Mouse (Mus musculus) liver, postnatal 0 days (tissue): ENCODE results near the gene Gbp6. TPM values are rescaled to one million over a fixed set of nuclear protein-coding genes. Genes with fewer than 3 reads are reported as not detected.
"Not testable (repeated sequence)": the region's sequence is repeated elsewhere in the genome, so short reads cannot be mapped to it uniquely, and the experiment has no call there.

ENCODE experiments used
- ATAC-seq: fragments of 200-750 bp; cut with Nextera tagmentation; 2 replicates; pipeline ENCODE4 v1.8.0; 2017; ENCODE audit warnings: mild to moderate bottlenecking, moderate library complexity
- DNase-seq: peaks from one replicate; pipeline ENCODE4 v3.0.0-alpha.2; 2016
- H3K27ac ChIP-seq: fragments of 300-500 bp; sonication (generic); 2 replicates; pipeline ENCODE4 v1.5.1; 2014; ENCODE audit warnings: antibody characterized with exemption, moderate library complexity, mild to moderate bottlenecking, low read depth
- H3K27me3 ChIP-seq: fragments of 300-500 bp; sonication (generic); 2 replicates; pipeline ENCODE4 v1.6.1; 2014; ENCODE audit warnings: low read length, control low read depth, mixed read lengths; ENCODE audit not compliant: insufficient read depth
- H3K36me3 ChIP-seq: fragments of 300-500 bp; sonication (generic); replicated peaks from 2 replicates; pipeline ENCODE4 v1.6.1; 2014; ENCODE audit warnings: mild to moderate bottlenecking, control low read depth, low read length, moderate library complexity, mixed read lengths; ENCODE audit not compliant: insufficient read depth
- H3K4me1 ChIP-seq: fragments of 300-500 bp; sonication (generic); 2 replicates; pipeline ENCODE4 v1.6.1; 2014; ENCODE audit warnings: antibody characterized with exemption, mild to moderate bottlenecking, control low read depth; ENCODE audit not compliant: insufficient read depth
- H3K4me2 ChIP-seq: fragments of 300-500 bp; sonication (generic); 2 replicates; pipeline ENCODE4 v1.6.1; 2014; ENCODE audit warnings: low read depth, mild to moderate bottlenecking, low read length, moderate library complexity, mixed read lengths
- H3K4me3 ChIP-seq: fragments of 300-500 bp; sonication (generic); 2 replicates; pipeline ENCODE4 v1.5.1; 2014; ENCODE audit warnings: low read depth, low read length
- H3K9ac ChIP-seq: fragments of 300-500 bp; sonication (generic); replicated peaks from 2 replicates; pipeline ENCODE4 v1.6.1; 2014; ENCODE audit warnings: mild to moderate bottlenecking, moderate library complexity
- H3K9me3 ChIP-seq: fragments of 300-500 bp; sonication (generic); 2 replicates; pipeline ENCODE4 v1.6.1; 2016; ENCODE audit warnings: mild to moderate bottlenecking, control low read depth, low read length, mixed read lengths
- CTCF ChIP-seq: sonication (generic); IDR thresholded peaks from 2 replicates; pipeline ENCODE4 v1.5.1; 2016; ENCODE audit warnings: antibody characterized with exemption, low read depth
- EP300 ChIP-seq: IDR thresholded peaks from 2 replicates; pipeline ENCODE4 v1.6.1; 2016; ENCODE audit warnings: antibody characterized with exemption, low read depth, mild to moderate bottlenecking
- WGBS: fragments of 180-500 bp; shearing (Covaris S2); extraction: QIAGEN DNeasy Blood & Tissue Kit; methylation state at CpG from one replicate; pipeline ENCODE4 v1.1.7; 2014; ENCODE audit not compliant: insufficient replicate concordance; 5-methylcytosine and 5-hydroxymethylcytosine counted together
- polyA plus RNA-seq: library from polyadenylated mRNA; unstranded; fragments of >200 nt; fragmentation: Nextera tagmentation; extraction: Ambion mirVana; gene quantifications from 2 replicates; pipeline ENCODE4 v1.2.1, GENCODE M21; 2015

Gene Gbp6
- polyA plus RNA-seq, 1 experiment from 2014 or later: 10.7 TPM

- H3K27me3 ChIP-seq: no peaks in the 10 kb centered on the region
- no peak overlapping the region for H3K9ac ChIP-seq
- H3K27ac ChIP-seq: no peak overlapping the region
- no peak overlapping the region for H3K4me3 ChIP-seq
- ATAC-seq (no peak), DNase-seq (no peak)
- no peak overlapping the region for H3K4me2 ChIP-seq
- 0 out of 2 replicates have a peak, but pooled peaks cover 2% of the 10 kb centered on the region for H3K9me3 ChIP-seq
- H3K4me1 ChIP-seq: 0 out of 2 replicates have a peak, but pooled peaks cover 6% of the 10 kb centered on the region
- TF ChIP-seq EP300 (no peak), CTCF (no peak)
- WGBS: 73% methylated on average over 1 of the region's 1 CpGs
- H3K36me3 ChIP-seq: no peaks in the 10 kb centered on the region
Observed at GRCm38 (mm10) chr5:105306159-105306581, 12.7 kb upstream of the Gbp6 start.

DNA sequence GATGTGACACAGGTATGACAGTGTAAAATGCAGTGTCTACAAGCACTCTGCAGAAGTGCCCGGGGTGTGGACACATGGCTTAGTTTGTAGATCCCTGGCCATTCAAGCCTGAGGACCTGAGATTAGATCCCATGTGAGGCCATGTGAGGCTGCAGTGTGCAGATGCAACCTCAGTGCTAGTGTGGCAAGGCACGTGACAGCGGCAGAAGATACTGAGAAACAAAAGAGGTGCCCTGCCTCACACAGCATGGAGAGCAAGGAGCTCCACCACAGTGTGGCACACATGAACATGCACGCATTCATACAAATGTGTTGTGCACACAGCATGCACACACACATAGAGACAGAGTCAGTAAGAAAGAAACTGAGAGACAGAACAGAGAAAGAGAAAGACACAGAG lies 12.2 kb upstream of the Gbp6 start:
- H3K9ac ChIP-seq, H3K27ac ChIP-seq, H3K4me3 ChIP-seq, H3K36me3 ChIP-seq, ATAC-seq, H3K4me1 ChIP-seq, H3K27me3 ChIP-seq, DNase-seq, H3K9me3 ChIP-seq, H3K4me2 ChIP-seq: not testable (repeated sequence)
- 80% methylated on average over 4 of the region's 4 CpGs for WGBS

DNA sequence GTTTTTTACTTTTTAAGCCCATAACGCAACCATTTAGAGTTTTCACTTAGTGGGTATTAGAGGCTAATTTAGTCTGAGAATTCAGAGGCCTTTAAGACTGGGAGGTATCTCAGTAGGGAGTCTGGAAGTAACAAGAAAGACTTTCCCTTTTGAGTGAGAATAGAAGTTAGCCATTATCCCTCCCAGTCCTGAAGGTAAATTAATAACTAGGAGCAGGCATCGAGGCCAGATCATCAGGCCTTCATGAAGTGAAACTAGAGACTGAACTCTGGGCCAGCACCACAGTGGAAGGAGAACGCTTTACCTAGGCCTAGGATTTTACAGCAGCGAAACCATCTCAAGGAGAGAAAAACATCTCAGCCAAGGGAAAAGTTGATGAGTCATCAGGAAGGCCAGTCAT lies 8.5 kb upstream of the Gbp6 start:
- no peak overlapping the region for H3K4me2 ChIP-seq
- no peaks in the 10 kb centered on the region for H3K9me3 ChIP-seq
- H3K4me1 ChIP-seq: peaks cover 11% of the 10 kb centered on the region
- no peak overlapping the region for H3K9ac ChIP-seq
- ATAC-seq (no peak), DNase-seq (no peak)
- WGBS: 73% methylated on average over 4 of the region's 4 CpGs
- H3K27ac ChIP-seq: no peak overlapping the region
- H3K27me3 ChIP-seq: no peaks in the 10 kb centered on the region
- TF ChIP-seq CTCF: no peak
- TF ChIP-seq EP300: no peak
- H3K4me3 ChIP-seq: no peak overlapping the region
- no peaks in the 10 kb centered on the region for H3K36me3 ChIP-seq

DNA sequence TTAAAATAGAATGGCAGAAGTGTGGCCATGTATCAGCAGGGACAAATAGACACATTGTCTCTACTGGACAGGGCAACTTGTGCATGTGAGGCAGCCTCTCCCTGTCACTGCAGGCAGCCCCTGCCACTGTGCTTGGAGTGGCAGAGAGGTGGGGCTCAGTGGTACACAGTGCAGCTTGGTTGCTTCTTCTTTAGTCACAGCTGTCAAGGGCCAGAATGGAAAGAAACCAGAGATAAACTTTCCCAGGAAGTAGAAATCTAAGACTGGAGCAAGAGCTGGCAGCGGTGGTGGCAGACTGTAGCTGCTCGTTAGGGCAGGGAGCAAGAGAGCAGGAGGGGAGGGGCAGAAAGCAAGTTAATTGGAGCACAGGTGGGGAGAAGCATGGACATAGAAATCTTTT lies 8.0 kb upstream of the Gbp6 start:
- no peak overlapping the region for H3K4me3 ChIP-seq
- WGBS: 50% methylated on average over 2 of the region's 2 CpGs
- H3K9me3 ChIP-seq: no peaks in the 10 kb centered on the region
- no peak overlapping the region for H3K9ac ChIP-seq
- no peaks in the 10 kb centered on the region for H3K36me3 ChIP-seq
- ATAC-seq (no peak), DNase-seq (no peak)
- no peak overlapping the region for H3K4me2 ChIP-seq
- H3K4me1 ChIP-seq: peaks cover 11% of the 10 kb centered on the region
- no peaks in the 10 kb centered on the region for H3K27me3 ChIP-seq
- no peak overlapping the region for H3K27ac ChIP-seq
- no peak for TF ChIP-seq CTCF
- TF ChIP-seq EP300: no peak

- Histone ChIP-seq H3K9me3 (no peaks in the 10 kb centered on the region), H3K27me3 (no peaks in the 10 kb centered on the region), H3K4me3 (no peak overlapping the region), H3K27ac (no peak overlapping the region), H3K36me3 (no peaks in the 10 kb centered on the region), H3K4me1 (peaks cover 5% of the 10 kb centered on the region), H3K4me2 (no peak overlapping the region), H3K9ac (no peak overlapping the region)
- DNase-seq (peak; percentile 29), ATAC-seq (peak; percentile 78)
- WGBS: 59% methylated on average over 3 of the region's 3 CpGs
- TF ChIP-seq EP300: no peak
- no peak for TF ChIP-seq CTCF
Observed at GRCm38 (mm10) chr5:105295746-105296145, 2.2 kb upstream of the Gbp6 start.

DNA sequence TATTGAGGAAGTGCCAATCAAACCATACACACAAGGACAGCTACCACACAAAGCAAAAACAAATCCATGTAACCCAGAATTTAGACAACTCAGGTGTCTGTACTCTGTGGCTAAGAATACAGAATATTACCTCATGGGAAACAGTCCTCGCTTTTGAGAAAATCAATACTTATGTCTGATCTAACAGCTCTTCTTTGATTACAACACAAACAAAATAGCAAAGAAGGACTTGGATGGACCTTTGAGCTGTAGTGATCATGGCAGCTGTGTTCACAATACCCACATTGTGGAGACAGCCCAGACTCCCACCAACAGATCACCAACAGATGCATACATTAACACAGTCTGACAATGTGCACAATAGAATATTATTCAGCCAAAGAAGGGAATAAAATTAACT lies 1.0 kb downstream of the Gbp6 start:
- no peaks in the 10 kb centered on the region for H3K9me3 ChIP-seq
- H3K9ac ChIP-seq: no peak overlapping the region
- no peaks in the 10 kb centered on the region for H3K27me3 ChIP-seq
- peak overlapping the region; percentile 49 for H3K27ac ChIP-seq
- H3K4me1 ChIP-seq: no peaks in the 10 kb centered on the region; the same call in 1 of the 2 replicates
- H3K4me2 ChIP-seq: peak overlapping the region; percentile 57
- no peak for DNase-seq
- no peaks in the 10 kb centered on the region for H3K36me3 ChIP-seq
- peak; percentile 77 for ATAC-seq
- H3K4me3 ChIP-seq: no peak overlapping the region
- WGBS: 51% methylated on average over 1 of the region's 1 CpGs
- TF ChIP-seq CTCF (no peak), EP300 (no peak)

DNA sequence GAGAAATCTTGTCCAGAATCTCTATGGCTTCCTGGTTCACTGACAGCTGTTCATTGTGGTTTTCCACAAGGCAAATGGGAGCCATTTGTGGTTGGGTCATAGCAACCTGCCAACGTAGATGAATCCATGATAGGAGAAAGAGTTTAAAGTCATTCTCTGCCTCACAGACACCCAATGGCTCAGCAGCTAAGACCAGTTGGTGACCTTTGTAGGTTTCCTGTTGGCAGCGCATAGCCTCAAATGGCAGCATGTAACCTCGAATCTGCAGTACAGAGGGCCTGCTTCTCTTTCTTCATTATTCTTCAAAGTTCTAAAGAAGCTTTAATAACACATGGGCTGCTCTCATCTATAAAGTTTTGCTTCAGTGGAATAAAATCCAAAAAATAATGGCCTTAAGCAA lies 2.6 kb downstream of the Gbp6 start:
- not testable (repeated sequence) for H3K4me1 ChIP-seq, H3K27me3 ChIP-seq, ATAC-seq, H3K9me3 ChIP-seq, H3K36me3 ChIP-seq, H3K9ac ChIP-seq, DNase-seq, H3K4me3 ChIP-seq, H3K4me2 ChIP-seq, H3K27ac ChIP-seq
- 39% methylated on average over 3 of the region's 3 CpGs for WGBS

DNA sequence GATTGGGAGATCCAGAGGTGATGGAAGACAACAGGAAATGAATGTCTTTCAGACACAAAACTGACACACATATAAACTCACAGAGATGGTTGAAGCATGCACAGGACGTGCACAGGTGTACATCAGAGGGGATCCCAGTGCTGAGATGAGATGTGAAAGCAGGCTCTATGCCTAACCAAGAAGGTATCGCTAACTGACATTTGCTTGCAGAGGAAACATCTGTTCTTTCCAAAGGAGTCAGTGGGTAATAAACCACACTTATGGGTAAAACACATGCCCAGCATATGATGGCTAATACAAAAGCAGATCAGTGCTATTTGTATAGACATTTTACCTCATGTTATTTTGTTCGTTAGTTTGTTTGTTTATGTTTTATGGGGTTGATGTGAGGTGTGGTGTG lies 32.8 kb downstream of the Gbp6 start:
- H3K4me1 ChIP-seq, H3K27ac ChIP-seq, ATAC-seq, H3K9me3 ChIP-seq, H3K4me2 ChIP-seq, H3K4me3 ChIP-seq, DNase-seq, H3K36me3 ChIP-seq, H3K27me3 ChIP-seq, H3K9ac ChIP-seq: not testable (repeated sequence)
- WGBS: no CpG with 5 or more reads among the region's 3 CpGs
